Mouse (Mus musculus) ES-CJ7 (cell line): ENCODE data around the gene Pla2g4b.

Source experiments
- DNase-seq: peaks from one replicate; pipeline ENCODE4 v3.0.0; 2011; ENCODE audit warnings: low read depth, low spot score

Pla2g4b gene

GRCm38 (mm10) chr2:120032726-120033467 lies at the start of gene Pla2g4b:
TSS of gene Pla2g4b (plus strand) at chr2:120033417.
- DNase-seq: no peak

GRCm38 (mm10) chr2:119985871-119986270 lies 47.3 kb upstream of the Pla2g4b start:
- peak; percentile 44 for DNase-seq

GRCm38 (mm10) chr2:119986369-119986768 lies 46.8 kb upstream of the Pla2g4b start:
- DNase-seq: peak; percentile 14

- no peak for DNase-seq
These were observed 45.8 kb upstream of the Pla2g4b start for GRCm38 (mm10) chr2:119987441-119987840.

GRCm38 (mm10) chr2:119988952-119989351 lies 44.3 kb upstream of the Pla2g4b start:
- DNase-seq: no peak

GRCm38 (mm10) chr2:119990881-119991280 lies 42.3 kb upstream of the Pla2g4b start:
- no peak for DNase-seq

- no peak for DNase-seq
These were observed 40.9 kb upstream of the Pla2g4b start for GRCm38 (mm10) chr2:119992349-119992748.

- DNase-seq: no peak
These were observed 39.7 kb upstream of the Pla2g4b start for GRCm38 (mm10) chr2:119993515-119993914.

GRCm38 (mm10) chr2:119994839-119995238 lies 38.4 kb upstream of the Pla2g4b start:
- no peak for DNase-seq

GRCm38 (mm10) chr2:119995391-119996281 lies 37.6 kb upstream of the Pla2g4b start:
- DNase-seq: no peak

- no peak for DNase-seq
These were observed 35.9 kb upstream of the Pla2g4b start for GRCm38 (mm10) chr2:119997354-119997753.

- no peak for DNase-seq
These were observed 33.5 kb upstream of the Pla2g4b start for GRCm38 (mm10) chr2:119999731-120000130.

- no peak for DNase-seq
These were observed 32.2 kb upstream of the Pla2g4b start for GRCm38 (mm10) chr2:120000882-120001584.

- no peak for DNase-seq
These were observed 31.3 kb upstream of the Pla2g4b start for GRCm38 (mm10) chr2:120001956-120002355.

- no peak for DNase-seq
These were observed 29.2 kb upstream of the Pla2g4b start for GRCm38 (mm10) chr2:120003970-120004369.

GRCm38 (mm10) chr2:120006696-120007095 lies 26.5 kb upstream of the Pla2g4b start:
- no peak for DNase-seq

GRCm38 (mm10) chr2:120007680-120008210 lies 25.5 kb upstream of the Pla2g4b start:
- DNase-seq: no peak

GRCm38 (mm10) chr2:120008672-120009071 lies 24.5 kb upstream of the Pla2g4b start:
- no peak for DNase-seq

GRCm38 (mm10) chr2:120011462-120012200 lies 21.6 kb upstream of the Pla2g4b start:
- peak; percentile 55 for DNase-seq

- no peak for DNase-seq
These were observed 20.3 kb upstream of the Pla2g4b start for GRCm38 (mm10) chr2:120012924-120013323.
